15 mouse cellular contexts compared by ENCODE assay signal in the genomic region with DNA sequence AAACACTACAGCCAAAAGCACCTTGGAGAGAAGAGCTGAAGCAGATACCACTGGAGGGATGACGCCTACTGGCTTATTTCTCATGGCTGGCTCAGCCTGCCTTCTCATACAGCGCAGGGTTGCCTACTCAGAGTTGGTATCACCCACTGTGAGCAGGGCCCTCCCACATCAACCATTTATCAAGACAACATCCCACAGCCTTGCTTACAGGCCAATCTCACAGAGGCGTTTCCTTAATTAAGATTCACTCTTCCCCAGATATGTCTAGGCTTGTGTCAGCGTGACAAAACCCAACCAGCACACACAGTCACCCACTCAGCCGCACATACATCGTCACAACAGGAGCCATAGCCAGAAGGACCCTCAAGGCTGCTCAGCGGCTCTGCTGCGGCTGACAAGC.
A peak's percentile ranks its signal among the peaks of the same experiment; 100 is the strongest.
DNase-seq lines count a peak whose midpoint lies in the region.
"Had no signal": no experiment of that assay in that cellular context is flagged by ENCODE, and none has a peak within 500 bp of the region (broad histone marks: within the 10 kb centered on the region; RNA-seq: fewer than 3 reads in every experiment).

No protein-coding gene starts in this region.

- peak; percentile 27 for DNase-seq in layer of hippocampus, adult 9-11 months
- DNase-seq in layer of hippocampus, adult 8-10 months (ENCODE audit: low spot score in 2 of 2): no peak
- peak; percentile 26 to 47 for DNase-seq in left cerebral cortex, postnatal 36 days (ENCODE audit: low spot score in 2 of 2)
- no peak for DNase-seq in left cerebral cortex, postnatal 4 days
- DNase-seq in brain, adult 2 months (ENCODE audit: low read depth, low spot score): peak; percentile 64
- peak; percentile 31 to 42 for DNase-seq in frontal cortex, postnatal 36 days (ENCODE audit: low spot score in 2 of 2)
- no peak for DNase-seq in kidney, postnatal 25 days
- DNase-seq in cerebellum, adult 11-12 months: no peak
- DNase-seq: adrenal gland, adult 2 months; adrenal gland, postnatal 36 days; cerebellum, adult 11 months; cerebellum, adult 9-10 months; cerebellum, postnatal 25 days; gastrocnemius, postnatal 10 days; heart, adult 18-20 months had no signal

- intact Hi-C loops in left cerebral cortex, postnatal 36 days (cut with DNase I): no loop called here
- intact Hi-C loops in left cerebral cortex, postnatal 4 days (cut with DNase I): no loop called here

Comparison
In these comparisons a context has a peak if more than half of its experiments do, and no peak if none do; other contexts are left out.
1. DNase-seq: peak in layer of hippocampus, adult 9-11 months (single experiment), left cerebral cortex, postnatal 36 days (2 of 2), brain, adult 2 months (single experiment) and frontal cortex, postnatal 36 days (2 of 2); none in layer of hippocampus, adult 8-10 months (0 of 2), left cerebral cortex, postnatal 4 days (single experiment), kidney, postnatal 25 days (0 of 2) and cerebellum, adult 11-12 months (single experiment).